Mouse (Mus musculus) liver, embryonic 14.5 days (tissue): ENCODE data around the gene Fam240a. TPM values are rescaled to one million over a fixed set of nuclear protein-coding genes. Genes with fewer than 3 reads are reported as not detected.

Experiments used
- ATAC-seq: fragments of 200-750 bp; cut with Nextera tagmentation; 2 replicates; pipeline ENCODE4 v1.8.0; 2017; ENCODE audit warnings: moderate number of reproducible peaks, mild to moderate bottlenecking, moderate library complexity; ENCODE audit not compliant: insufficient read depth
- DNase-seq, 3 experiments: peaks; one replicate each; pipeline ENCODE4 v3.0.0-alpha.2; 2012 to 2013; ENCODE audit warnings: low read depth in 3 of 3, low spot score in 3 of 3
- H3K27ac ChIP-seq: fragments of 300-500 bp; sonication (generic); 2 replicates; pipeline ENCODE4 v1.5.1; 2014; ENCODE audit warnings: moderate library complexity, mild to moderate bottlenecking, control low read depth, inconsistent platforms
- H3K27me3 ChIP-seq: fragments of 300-500 bp; sonication (generic); 2 replicates; pipeline ENCODE4 v1.6.1; 2014; ENCODE audit warnings: mild to moderate bottlenecking, low read length, moderate library complexity; ENCODE audit not compliant: control insufficient read depth, insufficient read depth
- H3K36me3 ChIP-seq: fragments of 300-500 bp; sonication (generic); replicated peaks from 2 replicates; pipeline ENCODE4 v1.6.1; 2014; ENCODE audit warnings: low read depth; ENCODE audit not compliant: control insufficient read depth, insufficient read depth
- H3K4me1 ChIP-seq, 2 experiments: fragments of 200-500 bp in 1 of 2; fragments of 300-500 bp in 1 of 2; sonication (generic) in 1 of 2; replicated peaks; 2 replicates each; pipeline ENCODE4 v1.6.1; 2012 to 2014; ENCODE audit warnings: antibody characterized with exemption in 1 of 2, inconsistent platforms in 1 of 2, low read length in 1 of 2; ENCODE audit not compliant: control insufficient read depth in 2 of 2, insufficient read depth in 2 of 2
- H3K4me2 ChIP-seq: fragments of 300-500 bp; sonication (generic); 2 replicates; pipeline ENCODE4 v1.6.1; 2014; ENCODE audit warnings: low read depth, mild to moderate bottlenecking, control low read depth, moderate library complexity
- H3K4me3 ChIP-seq, 2 experiments: fragments of 200-500 bp in 1 of 2; fragments of 300-500 bp in 1 of 2; sonication (generic) in 1 of 2; 2 replicates each; pipeline ENCODE4 v1.5.1; 2012 to 2014; ENCODE audit warnings: low read depth in 2 of 2, low read length in 2 of 2, mild to moderate bottlenecking in 2 of 2, control low read depth in 1 of 2, inconsistent platforms in 1 of 2, moderate library complexity in 1 of 2; ENCODE audit not compliant: insufficient read depth in 1 of 2
- H3K9ac ChIP-seq: fragments of 300-500 bp; sonication (generic); replicated peaks from 2 replicates; pipeline ENCODE4 v1.6.1; 2014; ENCODE audit warnings: mild to moderate bottlenecking, control low read depth, moderate library complexity
- H3K9me3 ChIP-seq: fragments of 300-500 bp; sonication (generic); 2 replicates; pipeline ENCODE4 v1.6.1; 2016; ENCODE audit warnings: low read length, mixed read lengths; ENCODE audit not compliant: control insufficient read depth
- CTCF ChIP-seq: IDR thresholded peaks from 2 replicates; pipeline ENCODE4 v1.5.1; 2016; ENCODE audit warnings: antibody characterized with exemption, low read depth, control low read depth
- EP300 ChIP-seq: IDR thresholded peaks from 2 replicates; pipeline ENCODE4 v1.6.1; 2016; ENCODE audit warnings: antibody characterized with exemption, low read depth
- WGBS: fragments of 180-500 bp; shearing (Covaris S2); extraction: QIAGEN DNeasy Blood & Tissue Kit; methylation state at CpG from one replicate; pipeline ENCODE4 v1.1.7; 2014; ENCODE audit not compliant: insufficient replicate concordance; 5-methylcytosine and 5-hydroxymethylcytosine counted together
- polyA plus RNA-seq, 2 experiments: library from polyadenylated mRNA; depleted of rRNA in 1 of 2; stranded (reverse) in 1 of 2; unstranded in 1 of 2; fragments of >200 nt; fragmentation: Nextera tagmentation in 1 of 2; extraction: Ambion mirVana in 1 of 2; gene quantifications; 2 replicates each; pipeline versions ENCODE4 v1.2.1 to v1.2.3; 2012 to 2014

Fam240a gene
- polyA plus RNA-seq, 2 experiments: not detected

DNA sequence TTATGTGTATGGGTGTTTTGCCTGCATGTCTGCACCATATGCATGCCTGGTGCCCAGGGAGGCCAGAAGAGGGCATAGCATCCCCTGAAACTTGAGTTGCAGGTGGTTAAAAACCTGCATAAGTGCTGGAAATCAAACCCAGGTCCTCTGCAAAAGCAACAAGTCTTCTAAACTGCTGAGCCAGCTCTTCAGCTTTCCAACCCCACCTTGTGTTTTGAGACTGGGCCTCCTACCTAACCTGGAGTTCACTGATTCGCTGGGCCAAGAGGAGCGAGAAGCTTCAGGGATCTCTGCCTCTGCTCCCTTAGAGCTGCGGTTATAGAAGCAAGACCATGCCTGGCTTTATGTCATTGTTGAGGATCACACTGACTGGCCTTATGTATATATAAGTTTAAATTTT is 33.4 kb upstream of the Fam240a start:
- WGBS: 80% methylated on average over 3 of the region's 3 CpGs
- DNase-seq: no peak
- H3K9ac ChIP-seq: no peak overlapping the region
- H3K4me3 ChIP-seq: no peak overlapping the region
- no peak overlapping the region for H3K27ac ChIP-seq
- no peaks in the 10 kb centered on the region for H3K36me3 ChIP-seq
- peaks cover 0 to 15% of the 10 kb centered on the region in 2 experiments; a peak in 2 of 4 replicates for H3K4me1 ChIP-seq
- no peak for ATAC-seq
- peaks cover 17% of the 10 kb centered on the region for H3K27me3 ChIP-seq
- no peak for TF ChIP-seq CTCF
- no peak for TF ChIP-seq EP300
- no peaks in the 10 kb centered on the region for H3K9me3 ChIP-seq
- no peak overlapping the region for H3K4me2 ChIP-seq

- Histone ChIP-seq H3K4me1 (peaks cover 0 to 15% of the 10 kb centered on the region in 2 experiments; a peak in 2 of 4 replicates), H3K36me3 (no peaks in the 10 kb centered on the region), H3K27ac (no peak overlapping the region), H3K27me3 (peaks cover 25% of the 10 kb centered on the region), H3K4me3 (no peak overlapping the region), H3K4me2 (no peak overlapping the region), H3K9ac (no peak overlapping the region), H3K9me3 (no peaks in the 10 kb centered on the region)
- ATAC-seq: no peak
- 44% methylated on average over 8 of the region's 8 CpGs for WGBS
- no peak for TF ChIP-seq CTCF
- no peak for TF ChIP-seq EP300
- no peak for DNase-seq
Observed at GRCm38 (mm10) chr9:110948813-110949310, 32.2 kb upstream of the Fam240a start.

DNA sequence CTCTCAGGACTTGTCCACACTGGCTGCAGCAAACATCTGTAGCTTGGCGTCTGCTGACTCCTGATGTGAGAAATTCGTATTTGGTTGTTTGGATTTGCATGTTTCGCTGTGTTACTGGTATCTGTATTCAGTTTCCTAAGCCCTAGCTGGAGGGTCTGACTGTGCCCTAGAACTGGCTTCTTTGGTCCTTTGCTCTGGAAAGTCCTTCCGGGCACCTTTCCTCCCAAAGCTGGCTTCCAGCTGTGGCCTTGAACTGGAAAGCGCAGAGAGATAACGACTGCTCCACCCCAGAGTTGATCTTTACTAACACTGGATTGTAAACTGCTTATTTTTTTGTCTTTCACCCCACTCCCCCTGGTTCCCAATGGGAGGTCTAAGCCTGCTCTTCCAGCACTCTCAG is 31.2 kb upstream of the Fam240a start:
- ATAC-seq (no peak), DNase-seq (no peak)
- H3K9me3 ChIP-seq: no peaks in the 10 kb centered on the region
- no peaks in the 10 kb centered on the region for H3K36me3 ChIP-seq
- H3K9ac ChIP-seq: no peak overlapping the region
- peaks cover 0 to 15% of the 10 kb centered on the region in 2 experiments; a peak in 2 of 4 replicates for H3K4me1 ChIP-seq
- H3K27me3 ChIP-seq: peaks cover 25% of the 10 kb centered on the region
- no peak overlapping the region for H3K4me3 ChIP-seq
- TF ChIP-seq EP300 (no peak), CTCF (no peak)
- no peak overlapping the region for H3K4me2 ChIP-seq
- 48% methylated on average over 6 of the region's 6 CpGs for WGBS
- H3K27ac ChIP-seq: no peak overlapping the region

DNA sequence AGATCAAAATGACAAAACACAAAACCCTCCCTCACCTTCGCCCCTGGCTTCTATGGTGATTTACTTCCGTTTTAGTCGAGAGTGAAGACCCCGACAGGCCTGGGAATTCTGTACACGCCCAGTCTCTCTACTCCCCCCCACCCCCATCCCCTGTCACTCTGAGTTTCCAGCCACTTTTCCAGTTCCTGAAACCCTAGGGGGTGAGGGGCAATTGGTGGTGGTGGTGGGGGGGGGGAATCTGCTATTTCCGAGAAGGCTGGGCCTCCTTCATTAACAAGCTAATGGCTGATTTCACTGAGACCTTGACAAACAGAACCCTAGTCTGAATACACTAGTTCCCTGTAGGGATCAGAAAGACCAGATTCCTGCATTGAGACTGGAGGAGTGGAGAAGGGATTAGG is 30.6 kb upstream of the Fam240a start:
- Histone ChIP-seq H3K4me3 (no peak overlapping the region), H3K27me3 (peaks cover 25% of the 10 kb centered on the region), H3K36me3 (no peaks in the 10 kb centered on the region), H3K9ac (no peak overlapping the region), H3K4me2 (no peak overlapping the region), H3K27ac (no peak overlapping the region), H3K9me3 (no peaks in the 10 kb centered on the region), H3K4me1 (peaks cover 0 to 13% of the 10 kb centered on the region in 2 experiments; a peak in 2 of 4 replicates)
- DNase-seq: no peak
- no peak for TF ChIP-seq CTCF
- 17% methylated on average over 6 of the region's 6 CpGs for WGBS
- no peak for ATAC-seq

DNA sequence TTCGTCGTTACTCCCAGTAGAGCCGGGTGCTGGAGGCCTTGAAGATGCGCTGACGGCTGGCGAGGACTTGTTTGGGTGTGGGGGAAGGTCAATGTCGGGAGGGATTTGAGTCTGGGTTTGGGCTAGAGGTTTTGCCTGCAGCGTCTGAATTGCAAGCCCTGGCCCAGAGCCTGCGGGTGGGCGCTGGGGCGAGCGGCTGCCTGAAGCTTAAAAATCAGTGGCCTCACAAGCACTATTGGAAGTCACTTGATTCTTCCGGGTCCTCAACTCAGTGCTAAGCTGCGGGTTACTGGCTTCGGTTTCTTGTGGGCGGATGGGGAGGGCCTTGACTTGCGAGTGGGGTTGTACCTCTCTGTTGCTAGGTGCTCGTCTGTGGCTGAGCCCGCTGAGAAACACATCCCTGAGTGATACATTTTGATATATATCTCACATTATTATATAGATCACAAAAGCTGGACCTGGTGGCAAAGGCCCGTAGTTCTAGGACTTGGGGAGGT is 29.9 kb upstream of the Fam240a start:
- DNase-seq (no peak), ATAC-seq (no peak)
- peaks cover 0 to 8% of the 10 kb centered on the region in 2 experiments; a peak in 2 of 4 replicates for H3K4me1 ChIP-seq
- H3K4me3 ChIP-seq: no peak overlapping the region
- TF ChIP-seq CTCF: no peak
- no peak for TF ChIP-seq EP300
- peaks cover 25% of the 10 kb centered on the region for H3K27me3 ChIP-seq
- no peaks in the 10 kb centered on the region for H3K36me3 ChIP-seq
- no peak overlapping the region for H3K9ac ChIP-seq
- WGBS: 18% methylated on average over 20 of the region's 20 CpGs
- no peak overlapping the region for H3K27ac ChIP-seq
- no peak overlapping the region for H3K4me2 ChIP-seq
- no peaks in the 10 kb centered on the region for H3K9me3 ChIP-seq
